Mouse (Mus musculus): ENCODE data around the gene 4930564D02Rik. TPM values are rescaled to one million over a fixed set of nuclear protein-coding genes. Genes with fewer than 3 reads are reported as not detected.
A peak's percentile ranks its signal among the peaks of the same experiment; 100 is the strongest.

Gene 4930564D02Rik
- polyA plus RNA-seq (2015; fragmentation: Nextera tagmentation; extraction: Ambion mirVana) = not detected in 2 replicates

DNA sequence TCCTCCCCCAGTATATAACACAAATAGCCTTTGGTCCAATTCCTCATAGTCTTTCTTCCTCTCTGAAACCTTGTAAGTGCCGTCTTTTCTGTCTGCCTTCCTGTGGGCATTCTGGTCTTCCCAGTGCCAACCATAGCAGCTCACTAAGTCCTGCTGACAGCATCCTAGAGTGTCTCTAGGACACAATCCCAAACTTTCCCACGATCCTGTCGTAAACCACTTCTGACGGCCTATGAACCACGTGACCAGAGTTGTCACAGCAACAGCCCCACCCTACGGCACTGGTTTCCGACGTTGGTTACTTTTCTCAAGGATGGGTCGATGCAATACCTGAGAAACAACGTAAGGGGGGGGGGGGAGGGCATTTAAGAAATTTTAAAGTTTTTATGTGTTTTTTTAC, at the start of gene 4930564D02Rik:
Gene 4930564D02Rik (plus strand): TSS at position 301 of the 400 bp plus-strand sequence.
- Histone ChIP-seq H3K27me3 (no peaks in the 10 kb centered on the region), H3K27ac (replicated peaks) (no peak within 1 kb of the TSS), H3K4me1 (peaks cover 4% of the 10 kb centered on the region; the same call in 1 of the 2 replicates), H3K9ac (no peak within 1 kb of the TSS), H3K9me3 (replicated peaks) (no peaks in the 10 kb centered on the region), H3K36me3 (no peaks in the 10 kb centered on the region), H3K4me2 (replicated peaks) (no peak within 1 kb of the TSS), H3K4me3 (replicated peaks) (no peak within 1 kb of the TSS)
- no peak for ATAC-seq (ENCODE audit: insufficient number of reproducible peaks, low FRiP score, low TSS enrichment, low read depth)
- 87% methylated on average over 10 of the region's 10 CpGs for WGBS

- H3K9ac ChIP-seq = no peak overlapping the region
- no peaks in the 10 kb centered on the region for H3K4me1 ChIP-seq
- H3K9me3 ChIP-seq (replicated peaks) = no peaks in the 10 kb centered on the region
- no peak overlapping the region for H3K4me2 ChIP-seq (replicated peaks)
- no peak overlapping the region for H3K27ac ChIP-seq (replicated peaks)
- WGBS = 83% methylated on average over 8 of the region's 8 CpGs
- 0 out of 2 replicates have a peak, but pooled peaks cover 6% of the 10 kb centered on the region for H3K36me3 ChIP-seq
- H3K4me3 ChIP-seq (replicated peaks) = no peak overlapping the region
- no peaks in the 10 kb centered on the region for H3K27me3 ChIP-seq
- ATAC-seq (ENCODE audit: insufficient number of reproducible peaks, low FRiP score, low TSS enrichment, low read depth) = no peak
Observed at GRCm38 (mm10) chr3:105017314-105017713, 49.3 kb upstream of the 4930564D02Rik start.

- H3K36me3 ChIP-seq = 0 out of 2 replicates have a peak, but pooled peaks cover 6% of the 10 kb centered on the region
- no peaks in the 10 kb centered on the region for H3K9me3 ChIP-seq (replicated peaks)
- no peaks in the 10 kb centered on the region for H3K4me1 ChIP-seq
- H3K4me2 ChIP-seq (replicated peaks) = no peak overlapping the region
- no peak for ATAC-seq (ENCODE audit: insufficient number of reproducible peaks, low FRiP score, low TSS enrichment, low read depth)
- WGBS = 70% methylated on average over 10 of the region's 10 CpGs
- no peak overlapping the region for H3K4me3 ChIP-seq (replicated peaks)
- H3K9ac ChIP-seq = no peak overlapping the region
- H3K27me3 ChIP-seq = no peaks in the 10 kb centered on the region
- H3K27ac ChIP-seq (replicated peaks) = 0 out of 2 replicates have a peak overlapping the region, but pooled peaks have one; percentile 8
Observed at GRCm38 (mm10) chr3:105018085-105018782, 48.4 kb upstream of the 4930564D02Rik start.

- no peak overlapping the region for H3K4me3 ChIP-seq (replicated peaks)
- no peak overlapping the region for H3K9ac ChIP-seq
- WGBS = 87% methylated on average over 6 of the region's 6 CpGs
- no peak overlapping the region for H3K27ac ChIP-seq (replicated peaks)
- no peaks in the 10 kb centered on the region for H3K9me3 ChIP-seq (replicated peaks)
- no peak overlapping the region for H3K4me2 ChIP-seq (replicated peaks)
- no peaks in the 10 kb centered on the region for H3K4me1 ChIP-seq
- H3K36me3 ChIP-seq = 0 out of 2 replicates have a peak, but pooled peaks cover 6% of the 10 kb centered on the region
- ATAC-seq (ENCODE audit: insufficient number of reproducible peaks, low FRiP score, low TSS enrichment, low read depth) = no peak
- no peaks in the 10 kb centered on the region for H3K27me3 ChIP-seq
Observed at GRCm38 (mm10) chr3:105018783-105019105, 47.9 kb upstream of the 4930564D02Rik start.

DNA sequence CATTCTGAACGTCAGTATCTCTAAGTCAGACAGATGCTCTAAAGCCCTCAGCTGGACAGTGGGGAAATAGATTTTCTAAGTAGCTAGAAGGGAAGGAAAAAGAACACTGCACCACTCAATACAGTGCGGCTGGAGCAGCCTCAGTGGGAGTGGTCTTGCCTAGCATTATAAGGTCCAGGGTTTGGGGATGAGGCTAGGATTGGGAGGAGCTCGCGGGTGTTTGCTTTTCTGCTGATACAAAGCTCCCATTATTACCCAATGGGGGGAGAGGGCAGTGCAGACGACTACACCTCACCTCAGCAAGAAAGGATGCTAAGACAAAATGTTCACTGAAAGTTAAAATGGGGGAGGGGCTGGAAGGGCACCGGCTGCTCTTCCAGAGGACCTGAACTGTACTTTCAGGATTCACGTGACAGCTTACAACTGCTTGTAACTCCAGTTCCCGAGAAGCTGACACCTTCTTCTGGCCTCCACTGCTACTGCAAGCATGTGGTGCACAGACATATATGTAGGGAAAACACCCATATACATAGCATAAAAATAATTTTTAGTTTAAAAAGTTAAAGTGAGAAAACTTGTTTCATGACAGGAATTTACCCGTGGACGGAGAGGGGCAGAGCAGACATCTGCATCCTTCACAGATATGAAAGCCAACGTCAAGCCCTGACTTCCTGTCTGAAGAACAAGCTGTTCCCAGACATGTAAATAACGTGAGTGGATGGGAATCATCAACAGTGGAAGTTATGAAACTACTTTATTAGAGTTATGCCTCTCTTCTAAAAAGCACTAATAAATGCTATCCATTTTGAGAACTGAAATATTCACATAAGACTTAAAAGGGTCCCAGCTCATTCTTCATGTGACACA, 46.6 kb upstream of the 4930564D02Rik start:
- H3K36me3 ChIP-seq = 0 out of 2 replicates have a peak, but pooled peaks cover 6% of the 10 kb centered on the region
- H3K4me2 ChIP-seq (replicated peaks) = no peak overlapping the region
- no peaks in the 10 kb centered on the region for H3K27me3 ChIP-seq
- ATAC-seq (ENCODE audit: insufficient number of reproducible peaks, low FRiP score, low TSS enrichment, low read depth) = no peak
- H3K9ac ChIP-seq = no peak overlapping the region
- H3K4me3 ChIP-seq (replicated peaks) = no peak overlapping the region
- 35% methylated on average over 12 of the region's 12 CpGs for WGBS
- H3K4me1 ChIP-seq = no peaks in the 10 kb centered on the region
- H3K9me3 ChIP-seq (replicated peaks) = no peaks in the 10 kb centered on the region
- no peak overlapping the region for H3K27ac ChIP-seq (replicated peaks)

GRCm38 (mm10) chr3:105023371-105024005, 43.2 kb upstream of the 4930564D02Rik start:
- Histone ChIP-seq H3K4me3 (replicated peaks) (no peak overlapping the region), H3K4me1 (no peaks in the 10 kb centered on the region), H3K27ac (replicated peaks) (0 out of 2 replicates have a peak overlapping the region, but pooled peaks have one; percentile 8), H3K36me3 (peaks cover 6% of the 10 kb centered on the region; the same call in 1 of the 2 replicates), H3K4me2 (replicated peaks) (no peak overlapping the region), H3K27me3 (no peaks in the 10 kb centered on the region), H3K9me3 (replicated peaks) (no peaks in the 10 kb centered on the region), H3K9ac (no peak overlapping the region)
- no peak for ATAC-seq (ENCODE audit: insufficient number of reproducible peaks, low FRiP score, low TSS enrichment, low read depth)
- WGBS = 80% methylated on average over 10 of the region's 10 CpGs

DNA sequence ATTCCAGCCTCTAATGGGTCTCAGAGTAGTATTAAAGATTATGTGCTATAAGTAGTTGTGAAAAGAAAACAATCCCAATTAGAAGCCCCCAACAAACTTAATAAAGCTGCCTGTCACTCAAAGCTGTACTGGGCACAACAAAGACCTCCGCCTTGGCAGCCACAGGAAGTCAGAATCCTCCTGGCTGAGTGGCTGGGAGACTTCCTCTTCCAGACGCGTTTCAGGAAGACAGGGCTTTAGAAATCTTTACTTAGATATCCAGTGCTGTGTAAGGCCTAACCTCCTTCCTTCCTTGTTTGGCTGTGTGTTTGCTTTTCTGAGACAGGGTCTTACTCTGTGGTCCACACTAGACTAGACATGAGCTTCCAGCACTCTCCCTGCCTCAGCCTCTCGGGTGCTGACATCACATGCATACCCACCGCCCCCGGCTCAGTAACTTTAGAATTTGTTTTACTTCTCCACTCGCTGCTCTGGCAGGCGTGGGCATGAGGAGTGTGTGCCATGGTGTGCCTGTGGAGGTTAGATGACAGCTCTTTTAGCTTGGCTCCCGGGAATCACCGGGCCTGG, 30.3 kb upstream of the 4930564D02Rik start:
- H3K27ac ChIP-seq (replicated peaks) = no peak overlapping the region

DNA sequence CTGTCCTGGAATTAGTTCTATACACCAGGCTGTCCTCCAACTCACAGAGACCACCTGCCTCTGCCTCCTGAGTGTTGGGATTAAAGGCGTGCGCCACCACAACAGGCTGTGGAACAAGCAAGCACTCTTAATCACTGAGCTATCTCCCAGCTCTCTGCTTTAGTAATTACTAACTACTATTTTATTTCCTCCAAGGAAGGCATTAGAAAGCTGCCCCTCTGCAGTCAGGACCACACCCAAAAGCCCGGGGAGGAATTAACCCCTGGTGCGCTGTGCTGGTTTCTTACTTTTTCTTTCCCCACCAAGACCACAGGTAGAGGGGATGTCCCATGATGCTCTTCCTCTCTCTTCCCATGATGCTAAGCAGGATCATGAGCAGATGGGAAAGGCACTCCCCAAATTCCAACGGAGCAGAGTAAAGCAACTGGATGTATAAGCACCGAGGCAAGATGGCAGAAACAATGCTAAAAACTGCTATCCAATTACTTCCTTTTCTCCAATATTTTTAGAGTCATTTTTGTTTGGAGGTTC, 29.3 kb upstream of the 4930564D02Rik start:
- H3K4me1 ChIP-seq = peaks cover 11% of the 10 kb centered on the region
- no peak overlapping the region for H3K9ac ChIP-seq
- peaks cover 56% of the 10 kb centered on the region for H3K36me3 ChIP-seq
- H3K4me3 ChIP-seq (replicated peaks) = no peak overlapping the region
- no peaks in the 10 kb centered on the region for H3K9me3 ChIP-seq (replicated peaks)
- no peak overlapping the region for H3K4me2 ChIP-seq (replicated peaks)
- WGBS = 82% methylated on average over 6 of the region's 6 CpGs
- no peak overlapping the region for H3K27ac ChIP-seq (replicated peaks)
- no peak for ATAC-seq (ENCODE audit: insufficient number of reproducible peaks, low FRiP score, low TSS enrichment, low read depth)
- H3K27me3 ChIP-seq = no peaks in the 10 kb centered on the region

More for the DNA sequence above, 30.3 kb upstream of the 4930564D02Rik start:
- Histone ChIP-seq H3K9me3 (replicated peaks) (no peaks in the 10 kb centered on the region), H3K27me3 (no peaks in the 10 kb centered on the region), H3K4me3 (replicated peaks) (no peak overlapping the region), H3K4me1 (peaks cover 11% of the 10 kb centered on the region), H3K9ac (no peak overlapping the region), H3K36me3 (peaks cover 65% of the 10 kb centered on the region), H3K4me2 (replicated peaks) (no peak overlapping the region)
- no peak for ATAC-seq (ENCODE audit: insufficient number of reproducible peaks, low FRiP score, low TSS enrichment, low read depth)
- 73% methylated on average over 10 of the region's 10 CpGs for whole genome bisulfite sequencing

GRCm38 (mm10) chr3:105040002-105040401, 26.6 kb upstream of the 4930564D02Rik start:
- no peak; the same call in 1 of the 2 replicates for ATAC-seq (ENCODE audit: insufficient number of reproducible peaks, low FRiP score, low TSS enrichment, low read depth)
- Histone ChIP-seq H3K27ac (replicated peaks) (no peak overlapping the region), H3K4me3 (replicated peaks) (no peak overlapping the region), H3K4me2 (replicated peaks) (no peak overlapping the region), H3K27me3 (no peaks in the 10 kb centered on the region), H3K4me1 (peaks cover 11% of the 10 kb centered on the region), H3K9ac (no peak overlapping the region), H3K9me3 (replicated peaks) (no peaks in the 10 kb centered on the region), H3K36me3 (peaks cover 31% of the 10 kb centered on the region)
- 37% methylated on average over 8 of the region's 8 CpGs for WGBS

GRCm38 (mm10) chr3:105040983-105041625, 25.5 kb upstream of the 4930564D02Rik start:
- ATAC-seq (ENCODE audit: insufficient number of reproducible peaks, low FRiP score, low TSS enrichment, low read depth) = 0 out of 2 replicates have a peak, but pooled peaks have one; percentile 20
- no peaks in the 10 kb centered on the region for H3K27me3 ChIP-seq
- no peak overlapping the region for H3K4me2 ChIP-seq (replicated peaks)
- H3K9me3 ChIP-seq (replicated peaks) = no peaks in the 10 kb centered on the region
- H3K27ac ChIP-seq (replicated peaks) = 0 out of 2 replicates have a peak overlapping the region, but pooled peaks have one; percentile 17
- peaks cover 11% of the 10 kb centered on the region for H3K4me1 ChIP-seq
- H3K9ac ChIP-seq = no peak overlapping the region
- 86% methylated on average over 9 of the region's 9 CpGs for WGBS
- H3K4me3 ChIP-seq (replicated peaks) = no peak overlapping the region
- H3K36me3 ChIP-seq = peaks cover 21% of the 10 kb centered on the region; the same call in 1 of the 2 replicates
